Comparison of ENCODE assay signal across 18 mouse cellular contexts in genomic region chr12:29540741-29541140, GRCm38 (mm10). TPM values are rescaled to one million over a fixed set of nuclear protein-coding genes. Genes with fewer than 3 reads are reported as not detected.
"Had no signal": no experiment of that assay in that cellular context is flagged by ENCODE, and none has a peak within 500 bp of the region (broad histone marks: within the 10 kb centered on the region; RNA-seq: fewer than 3 reads in every experiment).

No protein-coding gene starts in this region.

- H3K4me2 ChIP-seq: limb, embryonic 12.5 days; limb, embryonic 15.5 days; liver, embryonic 11.5 days; lung, embryonic 14.5 days had no signal

- H3K9ac ChIP-seq: limb, embryonic 12.5 days; limb, embryonic 15.5 days; liver, embryonic 14.5 days; liver, postnatal 0 days; lung, embryonic 14.5 days had no signal

- H3K36me3 ChIP-seq: limb, embryonic 12.5 days; limb, embryonic 15.5 days; neural tube, embryonic 13.5 days had no signal

- DNase-seq: kidney, adult 18-20 months; kidney, adult 9 months; kidney, postnatal 14 days; kidney, postnatal 4 days; left cerebral cortex, postnatal 4 days; liver, postnatal 0 days; lung, embryonic 14.5 days; thymus, adult 18-20 months; thymus, postnatal 36 days had no signal

- H3K9me3 ChIP-seq: limb, embryonic 12.5 days; limb, embryonic 15.5 days; neural tube, embryonic 13.5 days had no signal

- H3K27ac ChIP-seq: limb, embryonic 12.5 days; limb, embryonic 15.5 days; liver, embryonic 14.5 days; macrophage; neural tube, embryonic 13.5 days had no signal

- H3K4me3 ChIP-seq: limb, embryonic 12.5 days; limb, embryonic 15.5 days; neural tube, embryonic 13.5 days had no signal

- H3K27me3 ChIP-seq: neural tube, embryonic 13.5 days had no signal

- ATAC-seq: liver, postnatal 0 days; lung, postnatal 0 days had no signal

- H3K4me1 ChIP-seq: limb, embryonic 12.5 days; limb, embryonic 15.5 days had no signal

RNA-seq across cellular contexts. Expression of gene Myt1l, which starts 12.6 kb away (rescaled TPM):
- total RNA-seq: megakaryocyte, adult 5-6 weeks had no signal
- polyA plus RNA-seq: liver, embryonic 14.5 days; liver, postnatal 0 days; lung, embryonic 14.5 days; lung, postnatal 0 days; macrophage; spleen, adult 2 months had no signal
